Mouse (Mus musculus) neural tube, embryonic 15.5 days (tissue): ENCODE measurements around the gene Smim13. TPM values are rescaled to one million over a fixed set of nuclear protein-coding genes. Genes with fewer than 3 reads are reported as not detected.
"Not testable (repeated sequence)": the region's sequence is repeated elsewhere in the genome, so short reads cannot be mapped to it uniquely, and the experiment has no call there.

Source experiments
- ATAC-seq: fragments of 200-750 bp; cut with Nextera tagmentation; 2 replicates; pipeline ENCODE4 v1.8.0; 2017; ENCODE audit warnings: mild to moderate bottlenecking, moderate TSS enrichment, moderate library complexity; ENCODE audit not compliant: low FRiP score
- H3K27ac ChIP-seq: fragments of 300-500 bp; sonication (generic); replicated peaks from 2 replicates; pipeline ENCODE4 v1.5.1; 2015; ENCODE audit warnings: mild to moderate bottlenecking, inconsistent platforms
- H3K27me3 ChIP-seq: fragments of 300-500 bp; sonication (generic); replicated peaks from 2 replicates; pipeline ENCODE4 v1.6.1; 2015; ENCODE audit warnings: inconsistent platforms
- H3K36me3 ChIP-seq: fragments of 300-500 bp; sonication (generic); 2 replicates; pipeline ENCODE4 v1.6.1; 2015; ENCODE audit warnings: inconsistent platforms
- H3K4me1 ChIP-seq: fragments of 300-500 bp; sonication (generic); 2 replicates; pipeline ENCODE4 v1.6.1; 2015; ENCODE audit warnings: inconsistent platforms
- H3K4me2 ChIP-seq: fragments of 300-500 bp; sonication (generic); 2 replicates; pipeline ENCODE4 v1.6.1; 2015; ENCODE audit warnings: inconsistent platforms, mild to moderate bottlenecking, moderate library complexity
- H3K4me3 ChIP-seq: fragments of 300-500 bp; sonication (generic); replicated peaks from 2 replicates; pipeline ENCODE4 v1.5.1; 2015; ENCODE audit warnings: mild to moderate bottlenecking, inconsistent platforms
- H3K9ac ChIP-seq: fragments of 300-500 bp; sonication (generic); replicated peaks from 2 replicates; pipeline ENCODE4 v1.6.1; 2015; ENCODE audit warnings: mild to moderate bottlenecking, inconsistent platforms
- H3K9me3 ChIP-seq: fragments of 300-500 bp; sonication (generic); replicated peaks from 2 replicates; pipeline ENCODE4 v1.6.1; 2016; ENCODE audit warnings: inconsistent platforms
- WGBS: fragments of 180-500 bp; shearing (Covaris S2); methylation state at CpG from one replicate; pipeline ENCODE4 v1.1.7; 2015; ENCODE audit warnings: mixed read lengths; 5-methylcytosine and 5-hydroxymethylcytosine counted together
- polyA plus RNA-seq: library from polyadenylated mRNA; unstranded; fragments of >200 nt; fragmentation: Nextera tagmentation; extraction: Ambion mirVana; gene quantifications from 2 replicates; pipeline ENCODE4 v1.2.1, GENCODE M21; 2015

Smim13 gene
- polyA plus RNA-seq, 1 experiment from 2014 or later, result 31.2 TPM

DNA sequence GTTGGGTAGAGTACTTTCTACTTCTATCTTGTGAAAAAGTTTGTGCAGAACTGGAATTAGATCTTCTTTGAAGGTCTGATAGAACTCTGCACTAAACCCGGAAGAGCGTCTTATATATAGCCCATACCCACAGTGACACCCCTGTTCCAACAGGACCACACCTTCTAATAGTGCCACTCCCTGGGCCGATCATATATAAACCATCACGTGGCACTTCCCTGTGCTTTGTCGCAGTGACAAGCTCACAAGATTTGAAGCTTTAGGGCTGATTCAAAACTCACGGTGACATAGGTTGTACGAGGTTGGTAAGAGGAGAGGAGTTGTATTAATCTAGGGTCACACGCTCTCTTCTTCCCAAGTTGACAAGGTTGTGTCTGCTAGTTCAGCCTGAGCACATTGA is 12.0 kb downstream of the Smim13 start:
- H3K36me3 ChIP-seq, H3K4me2 ChIP-seq, H3K9me3 ChIP-seq, H3K9ac ChIP-seq, H3K4me1 ChIP-seq, H3K27ac ChIP-seq, ATAC-seq, H3K27me3 ChIP-seq, H3K4me3 ChIP-seq: not testable (repeated sequence)
- WGBS, result 94% methylated on average over 8 of the region's 8 CpGs

DNA sequence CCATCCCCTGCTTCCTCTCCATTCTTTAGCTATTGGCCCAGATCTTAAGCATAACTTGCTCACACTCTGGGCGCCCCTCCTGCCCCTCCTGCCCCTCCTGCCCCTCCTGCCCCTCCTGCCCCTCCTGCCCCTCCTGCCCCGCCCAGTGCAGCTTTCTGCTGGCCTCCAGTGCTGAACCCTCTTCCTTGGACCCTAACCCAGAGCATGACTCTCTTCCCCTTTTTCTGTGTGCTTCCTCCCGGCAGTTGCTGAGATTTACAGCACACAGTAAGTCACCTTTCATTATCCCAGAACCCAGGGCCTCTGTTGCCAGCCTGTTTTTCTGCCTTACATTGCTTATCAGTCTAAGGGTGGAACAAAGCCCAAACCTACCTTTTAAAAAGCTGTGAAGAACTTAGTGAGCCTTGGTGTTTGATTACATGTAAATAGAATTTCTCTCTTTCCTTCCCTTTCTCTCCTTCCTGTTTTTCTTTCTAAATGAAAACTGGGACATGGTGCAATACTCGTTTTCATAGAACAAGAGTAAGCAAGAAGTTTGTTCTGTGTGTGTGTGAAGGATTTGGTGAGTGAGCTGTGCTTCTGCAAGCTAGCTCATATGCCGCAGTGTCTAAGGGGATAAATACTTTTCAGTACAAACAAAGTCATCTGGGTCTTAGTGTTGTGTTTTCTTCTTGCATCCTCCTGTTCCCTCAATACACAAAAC is 13.8 kb downstream of the Smim13 start:
- 79% methylated on average over 5 of the region's 5 CpGs for WGBS
- no peak overlapping the region for H3K4me2 ChIP-seq
- H3K9ac ChIP-seq, result no peak overlapping the region
- no peak for ATAC-seq
- H3K4me3 ChIP-seq, result no peak overlapping the region
- no peaks in the 10 kb centered on the region for H3K9me3 ChIP-seq
- H3K36me3 ChIP-seq, result no peaks in the 10 kb centered on the region
- no peak overlapping the region for H3K27ac ChIP-seq
- no peaks in the 10 kb centered on the region for H3K4me1 ChIP-seq
- no peaks in the 10 kb centered on the region for H3K27me3 ChIP-seq

GRCm38 (mm10) chr13:41267827-41268408 is 18.3 kb downstream of the Smim13 start:
- 29% methylated on average over 7 of the region's 7 CpGs for WGBS
- Histone ChIP-seq H3K4me2 (peak overlapping the region; percentile 2), H3K36me3 (peaks cover 3% of the 10 kb centered on the region; the same call in 1 of the 2 replicates), H3K9ac (no peak overlapping the region), H3K4me3 (no peak overlapping the region), H3K27me3 (no peaks in the 10 kb centered on the region), H3K4me1 (no peaks in the 10 kb centered on the region), H3K9me3 (no peaks in the 10 kb centered on the region), H3K27ac (no peak overlapping the region)
- ATAC-seq, result peak; percentile 41; the same call in 1 of the 2 replicates

- Histone ChIP-seq H3K4me2 (no peak within 1 kb of the TSS), H3K9ac (no peak within 1 kb of the TSS), H3K27me3 (no peaks in the 10 kb centered on the region), H3K4me1 (no peaks in the 10 kb centered on the region), H3K9me3 (no peaks in the 10 kb centered on the region), H3K36me3 (peaks cover 6% of the 10 kb centered on the region; the same call in 1 of the 2 replicates), H3K27ac (no peak within 1 kb of the TSS), H3K4me3 (no peak within 1 kb of the TSS)
- no peak for ATAC-seq
- 97% methylated on average over 10 of the region's 10 CpGs for WGBS
Measured at GRCm38 (mm10) chr13:41273927-41274650, 24.4 kb downstream of the Smim13 start, which contains the start of gene Gm17364. Gene Gm17364, minus strand, starts transcription at chr13:41273977.

DNA sequence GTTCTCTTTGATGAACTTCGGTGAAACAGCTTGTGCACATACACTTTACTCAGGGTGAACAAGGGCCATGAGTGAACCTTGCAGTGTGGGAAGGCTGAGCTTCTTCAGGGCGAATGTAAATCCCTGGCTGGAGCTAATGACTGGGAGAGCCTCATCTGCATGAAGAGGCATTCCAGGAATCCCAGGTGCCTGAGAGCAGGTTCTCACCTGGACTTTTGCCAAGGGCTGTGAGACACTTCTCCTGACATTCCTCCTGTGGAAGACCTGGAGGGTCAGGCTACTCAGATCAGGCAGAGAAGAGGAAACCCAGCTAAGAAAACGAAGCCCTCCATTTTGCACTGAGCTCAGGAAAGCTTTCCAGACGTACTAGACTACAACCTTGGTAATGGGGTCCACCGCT is 31.1 kb downstream of the Smim13 start:
- H3K27me3 ChIP-seq, result no peaks in the 10 kb centered on the region
- no peak overlapping the region for H3K4me2 ChIP-seq
- no peak overlapping the region for H3K27ac ChIP-seq
- WGBS, result 83% methylated on average over 5 of the region's 5 CpGs
- no peak overlapping the region for H3K4me3 ChIP-seq
- H3K4me1 ChIP-seq, result no peaks in the 10 kb centered on the region
- no peaks in the 10 kb centered on the region for H3K9me3 ChIP-seq
- H3K36me3 ChIP-seq, result no peaks in the 10 kb centered on the region
- no peak for ATAC-seq
- no peak overlapping the region for H3K9ac ChIP-seq

GRCm38 (mm10) chr13:41283256-41283655 is 33.6 kb downstream of the Smim13 start:
- no peak for ATAC-seq
- H3K4me3 ChIP-seq, result no peak overlapping the region
- WGBS, result 29% methylated on average over 5 of the region's 5 CpGs

DNA sequence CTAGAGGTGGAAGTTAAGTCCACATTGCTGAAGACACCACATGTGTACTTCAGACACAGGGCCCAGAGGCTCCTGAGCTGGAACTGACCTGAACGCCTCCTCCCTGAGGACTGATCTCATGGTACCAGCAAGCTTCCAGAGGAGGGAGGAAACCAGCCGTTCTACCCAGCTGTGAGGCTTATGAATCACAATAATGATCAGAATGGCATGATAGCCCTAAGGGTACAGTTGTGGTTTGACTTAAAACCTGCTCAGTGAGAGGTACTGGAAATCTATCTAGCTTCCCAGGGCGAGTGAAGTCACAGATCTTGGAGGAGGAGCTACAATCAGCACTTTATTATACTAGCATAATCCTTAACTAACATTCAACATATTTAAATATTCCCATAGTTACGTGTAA is 35.8 kb downstream of the Smim13 start:
- no peak overlapping the region for H3K4me3 ChIP-seq
- no peak overlapping the region for H3K27ac ChIP-seq
- ATAC-seq, result no peak
- H3K27me3 ChIP-seq, result no peaks in the 10 kb centered on the region
- no peaks in the 10 kb centered on the region for H3K9me3 ChIP-seq
- H3K4me2 ChIP-seq, result no peak overlapping the region
- WGBS, result 73% methylated on average over 4 of the region's 4 CpGs
- no peaks in the 10 kb centered on the region for H3K4me1 ChIP-seq
- H3K36me3 ChIP-seq, result no peaks in the 10 kb centered on the region
- H3K9ac ChIP-seq, result no peak overlapping the region

More at GRCm38 (mm10) chr13:41283256-41283655, 33.6 kb downstream of the Smim13 start:
- no peak overlapping the region for H3K4me2 ChIP-seq
- H3K4me1 ChIP-seq, result no peaks in the 10 kb centered on the region
- H3K9ac ChIP-seq, result no peak overlapping the region
- H3K9me3 ChIP-seq, result no peaks in the 10 kb centered on the region
- no peak overlapping the region for H3K27ac ChIP-seq
- no peaks in the 10 kb centered on the region for H3K27me3 ChIP-seq
- H3K36me3 ChIP-seq, result no peaks in the 10 kb centered on the region

- ATAC-seq, result no peak
- Histone ChIP-seq H3K27ac (no peak overlapping the region), H3K9me3 (no peaks in the 10 kb centered on the region), H3K9ac (no peak overlapping the region), H3K4me3 (no peak overlapping the region), H3K27me3 (no peaks in the 10 kb centered on the region), H3K4me1 (no peaks in the 10 kb centered on the region), H3K4me2 (no peak overlapping the region), H3K36me3 (no peaks in the 10 kb centered on the region)
- 55% methylated on average over 3 of the region's 3 CpGs for WGBS
Measured at GRCm38 (mm10) chr13:41286285-41286684, 36.6 kb downstream of the Smim13 start.

DNA sequence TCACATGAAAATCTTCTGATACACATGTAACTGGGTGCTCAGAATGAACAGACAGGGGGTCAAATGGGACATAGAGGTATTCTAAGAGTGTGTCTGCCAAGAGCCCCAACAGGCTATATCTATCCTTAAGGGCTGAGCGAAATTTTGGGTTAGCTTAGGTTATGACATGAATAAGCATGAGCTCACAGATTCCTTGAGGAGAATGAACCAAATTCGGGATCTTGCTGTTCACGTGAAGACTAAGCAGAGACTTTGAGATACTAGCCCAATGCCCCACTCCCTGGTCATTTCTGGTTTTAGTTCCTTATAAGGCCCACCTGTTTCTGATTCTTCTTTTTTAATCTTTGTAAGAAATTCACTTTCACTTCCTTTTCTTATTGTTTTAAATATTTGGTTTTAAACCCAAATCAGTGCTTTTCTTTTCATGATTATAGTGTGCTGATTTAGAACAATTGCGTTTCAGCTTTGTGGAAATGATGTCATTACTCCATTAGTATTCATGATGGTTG is 41.9 kb downstream of the Smim13 start:
- Histone ChIP-seq H3K9me3 (no peaks in the 10 kb centered on the region), H3K27ac (no peak overlapping the region), H3K4me2 (no peak overlapping the region), H3K4me1 (0 out of 2 replicates have a peak, but pooled peaks cover 5% of the 10 kb centered on the region), H3K27me3 (no peaks in the 10 kb centered on the region), H3K4me3 (no peak overlapping the region), H3K9ac (no peak overlapping the region), H3K36me3 (no peaks in the 10 kb centered on the region)
- no peak for ATAC-seq
- WGBS, result 89% methylated on average over 4 of the region's 4 CpGs

DNA sequence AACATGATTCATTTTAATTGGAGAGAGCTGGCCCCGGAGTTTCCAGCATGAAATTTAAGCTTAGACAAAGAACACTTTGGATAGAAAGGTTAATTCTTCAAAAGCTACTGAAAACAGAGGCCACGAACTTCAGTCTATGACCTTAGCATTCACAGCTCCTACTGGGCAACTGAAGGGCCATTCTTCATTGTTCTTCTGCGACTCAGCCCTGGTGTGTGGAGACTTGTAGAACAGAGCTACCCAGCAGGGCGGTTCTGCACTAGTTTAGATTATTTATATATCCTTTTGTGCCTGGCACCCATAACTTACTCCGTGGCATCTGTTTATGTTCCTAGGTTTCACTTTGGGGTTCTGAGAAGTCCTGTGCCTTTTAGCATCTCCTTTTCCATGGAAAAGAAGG is 44.0 kb downstream of the Smim13 start:
- Histone ChIP-seq H3K9ac (no peak overlapping the region), H3K4me3 (no peak overlapping the region), H3K4me1 (0 out of 2 replicates have a peak, but pooled peaks cover 5% of the 10 kb centered on the region), H3K36me3 (no peaks in the 10 kb centered on the region), H3K27me3 (no peaks in the 10 kb centered on the region), H3K9me3 (no peaks in the 10 kb centered on the region), H3K27ac (no peak overlapping the region), H3K4me2 (no peak overlapping the region)
- 22% methylated on average over 5 of the region's 5 CpGs for WGBS
- ATAC-seq, result no peak

GRCm38 (mm10) chr13:41295886-41296285 is 46.2 kb downstream of the Smim13 start:
- no peak overlapping the region for H3K27ac ChIP-seq
- no peaks in the 10 kb centered on the region for H3K27me3 ChIP-seq
- ATAC-seq, result no peak
- no peak overlapping the region for H3K9ac ChIP-seq
- H3K36me3 ChIP-seq, result no peaks in the 10 kb centered on the region
- H3K9me3 ChIP-seq, result no peaks in the 10 kb centered on the region
- 0 out of 2 replicates have a peak, but pooled peaks cover 5% of the 10 kb centered on the region for H3K4me1 ChIP-seq
- H3K4me3 ChIP-seq, result no peak overlapping the region
- WGBS, result 59% methylated on average over 6 of the region's 6 CpGs
- H3K4me2 ChIP-seq, result peak overlapping the region; percentile 38
